Mouse (Mus musculus): ENCODE measurements around the gene Arhgap31.

The Arhgap31 gene

GRCm38 (mm10) chr16:38596099-38596498, 117.0 kb downstream of the Arhgap31 start:
- DNase-seq: no peak

GRCm38 (mm10) chr16:38594435-38594834, 118.6 kb downstream of the Arhgap31 start:
- DNase-seq: no peak

GRCm38 (mm10) chr16:38592946-38593345, 120.1 kb downstream of the Arhgap31 start:
- DNase-seq: no peak

- peak; percentile 10 for DNase-seq
These were observed 120.9 kb downstream of the Arhgap31 start for GRCm38 (mm10) chr16:38592026-38592678.

- no peak for DNase-seq
These were observed 121.6 kb downstream of the Arhgap31 start for GRCm38 (mm10) chr16:38591506-38591905.

- no peak for DNase-seq
These were observed 125.5 kb downstream of the Arhgap31 start for GRCm38 (mm10) chr16:38587572-38587971.

GRCm38 (mm10) chr16:38587163-38587562, 125.9 kb downstream of the Arhgap31 start:
- no peak for DNase-seq

GRCm38 (mm10) chr16:38585186-38585585, 127.9 kb downstream of the Arhgap31 start:
- no peak for DNase-seq

GRCm38 (mm10) chr16:38584761-38585160, 128.3 kb downstream of the Arhgap31 start:
- DNase-seq: no peak

GRCm38 (mm10) chr16:38571481-38571880, 141.6 kb downstream of the Arhgap31 start:
- DNase-seq: no peak

- no peak for DNase-seq
These were observed 144.9 kb downstream of the Arhgap31 start for GRCm38 (mm10) chr16:38568192-38568591.

- DNase-seq: no peak
These were observed 149.6 kb downstream of the Arhgap31 start for GRCm38 (mm10) chr16:38563516-38563915.

GRCm38 (mm10) chr16:38562968-38563327, 150.1 kb downstream of the Arhgap31 start:
- no peak for DNase-seq

GRCm38 (mm10) chr16:38562131-38562967, 150.7 kb downstream of the Arhgap31 start:
- DNase-seq: peak; percentile 96

GRCm38 (mm10) chr16:38558221-38558748, 154.8 kb downstream of the Arhgap31 start, which contains the start of gene Tmem39a:
Gene Tmem39a (plus strand): TSS chr16:38558698.
- no peak for DNase-seq

- DNase-seq: no peak
These were observed 157.1 kb downstream of the Arhgap31 start for GRCm38 (mm10) chr16:38555988-38556387.

GRCm38 (mm10) chr16:38549479-38550396, 163.3 kb downstream of the Arhgap31 start, which contains the start of gene Poglut1:
Gene Poglut1 (minus strand): TSS chr16:38550258.
- peak; percentile 81 for DNase-seq

All from kidney, adult 18-20 months (tissue).